Mouse (Mus musculus) testis, adult 2 months (tissue): ENCODE data around the gene Sord.

Source experiments
- CTCF ChIP-seq: fragments of 200-500 bp; IDR thresholded peaks from 2 replicates; pipeline ENCODE4 v1.5.1; 2012; ENCODE audit warnings: low read depth, mild to moderate bottlenecking, inconsistent platforms, low read length, moderate library complexity; ENCODE audit not compliant: control insufficient read depth, insufficient read depth, insufficient replicate concordance
- POLR2A ChIP-seq: fragments of 200-500 bp; IDR thresholded peaks from 2 replicates; pipeline ENCODE4 v1.6.1; 2012; ENCODE audit warnings: low read depth, mild to moderate bottlenecking, inconsistent platforms, low read length, moderate library complexity; ENCODE audit not compliant: control insufficient read depth

- TF ChIP-seq POLR2A (no peak), CTCF (no peak)
Observed at GRCm38 (mm10) chr2:122185086-122185485, 49.5 kb upstream of the Sord start.
